Mouse (Mus musculus): ENCODE measurements at regions not wholly inside any gene's neighbourhood (a gene's known extent, or its start where the extent isn't known, plus 50 kb on each side); places are given as distances from the start of the nearest gene placed in this dataset.
A peak's percentile ranks its signal among the peaks of the same experiment; 100 is the strongest.

- DNase-seq = peak in 1 of 2 experiments; percentile 11
- intact Hi-C loops (cut with DNase I) = no loop called here
These were observed 56.2 kb upstream of the Ky start for GRCm38 (mm10) chr9:102449366-102449765.

- DNase-seq = no peak
- intact Hi-C loops (cut with DNase I) = no loop called here
These were observed 59.5 kb upstream of the Ky start for GRCm38 (mm10) chr9:102446066-102446465.

- peak; percentile 34 to 55 for DNase-seq
- intact Hi-C loops (cut with DNase I) = no loop called here
These were observed 63.2 kb upstream of the Ky start for GRCm38 (mm10) chr9:102442198-102442842.

GRCm38 (mm10) chr9:102437641-102438040 is 67.9 kb upstream of the Ky start:
- peak in 1 of 2 experiments; percentile 13 for DNase-seq
- intact Hi-C loops (cut with DNase I) = no loop called here

- DNase-seq = peak in 1 of 2 experiments; percentile 7
- intact Hi-C loops (cut with DNase I) = no loop called here
These were observed 69.2 kb upstream of the Ky start for GRCm38 (mm10) chr9:102436378-102436777.

- intact Hi-C loops (cut with DNase I) = no loop called here
- DNase-seq = no peak
These were observed 73.5 kb upstream of the Ephb1 start for GRCm38 (mm10) chr9:102428031-102428430.

GRCm38 (mm10) chr9:102424672-102425345 is 70.3 kb upstream of the Ephb1 start:
- DNase-seq = no peak
- intact Hi-C loops (cut with DNase I) = no loop called here

- peak; percentile 16 to 38 for DNase-seq
- intact Hi-C loops (cut with DNase I) = no loop called here
These were observed 69.6 kb upstream of the Ephb1 start for GRCm38 (mm10) chr9:102423919-102424671.

- intact Hi-C loops (cut with DNase I) = no loop called here
- no peak for DNase-seq
These were observed 69.0 kb upstream of the Ephb1 start for GRCm38 (mm10) chr9:102423465-102423918.

GRCm38 (mm10) chr9:102421826-102422225 is 67.3 kb upstream of the Ephb1 start:
- intact Hi-C loops (cut with DNase I) = no loop called here
- no peak for DNase-seq

- intact Hi-C loops (cut with DNase I) = no loop called here
- no peak for DNase-seq
These were observed 65.7 kb upstream of the Ephb1 start for GRCm38 (mm10) chr9:102420196-102420595.

- intact Hi-C loops (cut with DNase I) = no loop called here
These were observed 59.1 kb upstream of the Ephb1 start for GRCm38 (mm10) chr9:102413631-102414030.

GRCm38 (mm10) chr9:102410666-102411065 is 56.2 kb upstream of the Ephb1 start:
- intact Hi-C loops (cut with DNase I) = no loop called here
- DNase-seq = no peak

More at GRCm38 (mm10) chr9:102413631-102414030, 59.1 kb upstream of the Ephb1 start:
- DNase-seq = no peak

GRCm38 (mm10) chr9:102406017-102406416 is 51.5 kb upstream of the Ephb1 start:
- DNase-seq = peak; percentile 22 to 23

More at GRCm38 (mm10) chr9:102406017-102406416, 51.5 kb upstream of the Ephb1 start:
- intact Hi-C loops (cut with DNase I) = no loop called here
